Mouse (Mus musculus) thymus, adult 2 months (tissue): ENCODE measurements around the gene Btbd2.
"Not testable (repeated sequence)": the region's sequence is repeated elsewhere in the genome, so short reads cannot be mapped to it uniquely, and the experiment has no call there.

ENCODE experiments used
- CTCF ChIP-seq: fragments of 200-500 bp; IDR thresholded peaks from 2 replicates; pipeline ENCODE4 v1.5.1; 2012; ENCODE audit warnings: mild to moderate bottlenecking, control low read depth, low read length, moderate library complexity, borderline replicate concordance; ENCODE audit not compliant: control insufficient read depth, poor library complexity, insufficient read depth; ENCODE audit errors: extremely low read depth
- POLR2A ChIP-seq: fragments of 200-500 bp; IDR thresholded peaks from 2 replicates; pipeline ENCODE4 v1.6.1; 2012; ENCODE audit warnings: mild to moderate bottlenecking, low read length, control low read depth, moderate library complexity; ENCODE audit not compliant: control insufficient read depth, poor library complexity, insufficient read depth; ENCODE audit errors: extremely low read depth

DNA sequence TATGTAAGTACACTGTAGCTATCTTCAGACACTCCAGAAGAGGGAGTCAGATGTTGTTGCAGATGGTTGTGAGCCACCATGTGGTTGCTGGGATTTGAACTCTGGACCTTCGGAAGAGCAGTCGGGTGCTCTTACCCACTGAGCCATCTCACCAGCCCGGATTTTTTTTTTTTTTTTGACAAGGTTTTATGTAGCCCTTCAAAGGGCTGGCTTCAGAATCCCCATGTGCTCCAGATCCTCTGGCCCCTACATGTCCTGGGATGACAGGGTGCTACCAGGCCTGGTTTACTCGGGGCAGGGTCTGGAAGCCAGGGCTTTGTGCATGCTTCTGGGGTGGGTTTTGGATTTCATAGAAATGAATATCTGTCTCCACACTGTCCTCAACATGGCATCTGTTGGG, 51.1 kb downstream of the Btbd2 start, which contains the start of gene Gm49322:
- not testable (repeated sequence) for TF ChIP-seq CTCF, POLR2A
